Mouse (Mus musculus): ENCODE data around the gene Dnah12. TPM values are rescaled to one million over a fixed set of nuclear protein-coding genes. Genes with fewer than 3 reads are reported as not detected.

Dnah12 gene
- total and polyA plus RNA-seq, 2 experiments from 2014 or later = 0.14 to 0.63 TPM

- H3K4me3 ChIP-seq (ENCODE audit: low read length) = no peak overlapping the region
- H3K9me3 ChIP-seq (ENCODE audit: low read length) = no peaks in the 10 kb centered on the region
- no peaks in the 10 kb centered on the region for H3K36me3 ChIP-seq (ENCODE audit: insufficient read depth, low read length)
- DNase-seq (ENCODE audit: low spot score) = no peak
- no peak for ATAC-seq
- H3K27me3 ChIP-seq (ENCODE audit: insufficient read depth, low read length) = no peaks in the 10 kb centered on the region
- no peak overlapping the region for H3K9ac ChIP-seq (replicated peaks; ENCODE audit: low read length)
- TF ChIP-seq CTCF (IDR thresholded peaks at IDR 0.05; ENCODE audit: low read depth) = no peak
- 80% methylated on average over 5 of the region's 5 CpGs for WGBS
- H3K27ac ChIP-seq = no peak overlapping the region
- H3K4me2 ChIP-seq (ENCODE audit: low read depth, low read length) = no peak overlapping the region
- H3K4me1 ChIP-seq (ENCODE audit: insufficient read depth, low read length) = no peaks in the 10 kb centered on the region
Observed at GRCm38 (mm10) chr14:26868299-26868698, 175.2 kb downstream of the Dnah12 start.

- 68% methylated on average over 4 of the region's 4 CpGs for WGBS
- Histone ChIP-seq H3K4me3 (ENCODE audit: low read length) (no peak overlapping the region), H3K27ac (no peak overlapping the region), H3K9ac (replicated peaks; ENCODE audit: low read length) (no peak overlapping the region), H3K36me3 (ENCODE audit: insufficient read depth, low read length) (no peaks in the 10 kb centered on the region), H3K9me3 (ENCODE audit: low read length) (no peaks in the 10 kb centered on the region), H3K27me3 (ENCODE audit: insufficient read depth, low read length) (no peaks in the 10 kb centered on the region), H3K4me1 (ENCODE audit: insufficient read depth, low read length) (no peaks in the 10 kb centered on the region), H3K4me2 (ENCODE audit: low read depth, low read length) (no peak overlapping the region)
- no peak for ATAC-seq
- DNase-seq (ENCODE audit: low spot score) = no peak
- no peak for TF ChIP-seq CTCF (IDR thresholded peaks at IDR 0.05; ENCODE audit: low read depth)
Observed at GRCm38 (mm10) chr14:26878756-26879155, 185.7 kb downstream of the Dnah12 start.

GRCm38 (mm10) chr14:26879976-26880375 is 186.9 kb downstream of the Dnah12 start:
- H3K27me3 ChIP-seq (ENCODE audit: insufficient read depth, low read length) = no peaks in the 10 kb centered on the region
- no peak overlapping the region for H3K27ac ChIP-seq
- ATAC-seq = no peak
- no peak for DNase-seq (ENCODE audit: low spot score)
- H3K9me3 ChIP-seq (ENCODE audit: low read length) = no peaks in the 10 kb centered on the region
- H3K4me1 ChIP-seq (ENCODE audit: insufficient read depth, low read length) = no peaks in the 10 kb centered on the region
- no peak overlapping the region for H3K9ac ChIP-seq (replicated peaks; ENCODE audit: low read length)
- no peak overlapping the region for H3K4me2 ChIP-seq (ENCODE audit: low read depth, low read length)
- TF ChIP-seq CTCF (IDR thresholded peaks at IDR 0.05; ENCODE audit: low read depth) = no peak
- no peaks in the 10 kb centered on the region for H3K36me3 ChIP-seq (ENCODE audit: insufficient read depth, low read length)
- WGBS = 69% methylated on average over 2 of the region's 2 CpGs
- H3K4me3 ChIP-seq (ENCODE audit: low read length) = no peak overlapping the region

- no peak for DNase-seq (ENCODE audit: low spot score)
- Histone ChIP-seq H3K4me3 (ENCODE audit: low read length) (no peak overlapping the region), H3K9ac (replicated peaks; ENCODE audit: low read length) (no peak overlapping the region), H3K36me3 (ENCODE audit: insufficient read depth, low read length) (no peaks in the 10 kb centered on the region), H3K4me1 (ENCODE audit: insufficient read depth, low read length) (no peaks in the 10 kb centered on the region), H3K27ac (no peak overlapping the region), H3K4me2 (ENCODE audit: low read depth, low read length) (no peak overlapping the region), H3K9me3 (ENCODE audit: low read length) (no peaks in the 10 kb centered on the region), H3K27me3 (ENCODE audit: insufficient read depth, low read length) (no peaks in the 10 kb centered on the region)
- no peak for TF ChIP-seq CTCF (IDR thresholded peaks at IDR 0.05; ENCODE audit: low read depth)
- ATAC-seq = no peak
- WGBS = 88% methylated on average over 5 of the region's 5 CpGs
Observed at GRCm38 (mm10) chr14:26881700-26882099, 188.6 kb downstream of the Dnah12 start.

- no peaks in the 10 kb centered on the region for H3K9me3 ChIP-seq (ENCODE audit: low read length)
- H3K27ac ChIP-seq = no peak overlapping the region
- no peak overlapping the region for H3K4me2 ChIP-seq (ENCODE audit: low read depth, low read length)
- no peak for TF ChIP-seq CTCF (IDR thresholded peaks at IDR 0.05; ENCODE audit: low read depth)
- H3K36me3 ChIP-seq (ENCODE audit: insufficient read depth, low read length) = no peaks in the 10 kb centered on the region
- no peak for ATAC-seq
- no peaks in the 10 kb centered on the region for H3K4me1 ChIP-seq (ENCODE audit: insufficient read depth, low read length)
- H3K9ac ChIP-seq (replicated peaks; ENCODE audit: low read length) = no peak overlapping the region
- DNase-seq (ENCODE audit: low spot score) = no peak
- H3K4me3 ChIP-seq (ENCODE audit: low read length) = no peak overlapping the region
- H3K27me3 ChIP-seq (ENCODE audit: insufficient read depth, low read length) = no peaks in the 10 kb centered on the region
- WGBS = 47% methylated on average over 3 of the region's 3 CpGs
Observed at GRCm38 (mm10) chr14:26887244-26887643, 194.2 kb downstream of the Dnah12 start.

- ATAC-seq = no peak
- H3K9me3 ChIP-seq (ENCODE audit: low read length) = no peaks in the 10 kb centered on the region
- TF ChIP-seq CTCF (IDR thresholded peaks at IDR 0.05; ENCODE audit: low read depth) = no peak
- H3K4me1 ChIP-seq (ENCODE audit: insufficient read depth, low read length) = no peaks in the 10 kb centered on the region
- no peak overlapping the region for H3K4me2 ChIP-seq (ENCODE audit: low read depth, low read length)
- H3K27ac ChIP-seq = no peak overlapping the region
- no peak overlapping the region for H3K4me3 ChIP-seq (ENCODE audit: low read length)
- H3K36me3 ChIP-seq (ENCODE audit: insufficient read depth, low read length) = no peaks in the 10 kb centered on the region
- no peaks in the 10 kb centered on the region for H3K27me3 ChIP-seq (ENCODE audit: insufficient read depth, low read length)
- no peak overlapping the region for H3K9ac ChIP-seq (replicated peaks; ENCODE audit: low read length)
- no peak for DNase-seq (ENCODE audit: low spot score)
- WGBS = 88% methylated on average over 3 of the region's 3 CpGs
Observed at GRCm38 (mm10) chr14:26890777-26891176, 197.7 kb downstream of the Dnah12 start.

GRCm38 (mm10) chr14:26894392-26894791 is 201.3 kb downstream of the Dnah12 start, which contains the start of gene Asb14:
Gene Asb14 (plus strand): TSS chr14:26894557.
- no peak within 1 kb of the TSS for H3K9ac ChIP-seq (replicated peaks; ENCODE audit: low read length)
- no peaks in the 10 kb centered on the region for H3K4me1 ChIP-seq (ENCODE audit: insufficient read depth, low read length)
- H3K9me3 ChIP-seq (ENCODE audit: low read length) = no peaks in the 10 kb centered on the region
- H3K27ac ChIP-seq = no peak within 1 kb of the TSS
- no peaks in the 10 kb centered on the region for H3K36me3 ChIP-seq (ENCODE audit: insufficient read depth, low read length)
- no peaks in the 10 kb centered on the region for H3K27me3 ChIP-seq (ENCODE audit: insufficient read depth, low read length)
- TF ChIP-seq CTCF (IDR thresholded peaks at IDR 0.05; ENCODE audit: low read depth) = no peak
- no peak for ATAC-seq
- H3K4me2 ChIP-seq (ENCODE audit: low read depth, low read length) = no peak within 1 kb of the TSS
- no peak within 1 kb of the TSS for H3K4me3 ChIP-seq (ENCODE audit: low read length)
- WGBS = 91% methylated on average over 4 of the region's 4 CpGs
- DNase-seq (ENCODE audit: low spot score) = no peak

All from hindbrain, postnatal 0 days (tissue).